Mouse (Mus musculus) kidney, adult 8-10 months (tissue): ENCODE measurements at regions not wholly inside any gene's neighbourhood (a gene's known extent, or its start where the extent isn't known, plus 50 kb on each side); places are given as distances from the start of the nearest gene placed in this dataset.

Experiments
- DNase-seq, 2 experiments: peaks; one replicate each; pipeline ENCODE4 v3.0.0; 2022

DNA sequence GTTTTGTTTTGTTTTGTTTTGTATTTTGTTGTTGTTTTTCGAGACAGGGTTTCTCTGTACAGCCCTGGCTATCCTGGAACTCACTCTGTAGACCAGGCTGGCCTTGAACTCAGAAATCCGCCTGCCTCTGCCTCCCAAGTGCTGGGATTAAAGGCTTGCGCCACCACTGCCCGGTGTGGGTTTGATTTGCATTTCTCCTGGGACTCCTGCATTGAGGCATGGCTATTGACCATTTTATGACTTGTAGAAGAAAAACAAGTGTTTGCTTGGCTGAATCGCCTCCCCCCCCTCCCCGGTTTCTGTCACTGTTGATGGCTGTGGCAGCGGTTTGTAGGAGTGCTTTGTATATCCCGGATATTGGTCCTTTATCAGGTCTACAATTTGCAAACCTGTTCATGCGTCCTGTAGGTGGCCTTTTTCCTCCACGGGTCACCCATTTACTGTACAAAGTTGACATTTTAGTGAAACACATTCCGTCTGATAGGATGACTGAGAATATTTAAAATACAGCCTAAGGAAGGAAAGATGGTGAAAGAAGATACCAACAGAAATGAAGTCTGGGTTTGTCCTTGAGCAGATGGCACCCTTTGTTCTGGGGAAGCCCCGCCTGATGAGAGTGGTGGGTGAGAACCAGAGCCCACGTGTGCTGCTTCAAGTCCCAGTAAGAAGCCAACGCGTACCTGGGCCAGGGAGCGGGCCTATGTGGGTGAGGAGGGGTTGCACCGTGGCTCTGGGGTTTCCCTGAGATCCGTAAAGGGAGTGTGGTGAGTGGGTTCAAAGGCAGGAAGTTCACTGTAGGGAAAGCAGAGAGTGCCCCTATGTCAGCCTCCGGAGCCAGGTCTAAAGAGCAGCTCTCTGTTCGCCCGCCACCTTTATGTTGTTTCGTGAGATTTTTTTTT, 52.6 kb upstream of the Smndc1 start:
- DNase-seq = no peak

DNA sequence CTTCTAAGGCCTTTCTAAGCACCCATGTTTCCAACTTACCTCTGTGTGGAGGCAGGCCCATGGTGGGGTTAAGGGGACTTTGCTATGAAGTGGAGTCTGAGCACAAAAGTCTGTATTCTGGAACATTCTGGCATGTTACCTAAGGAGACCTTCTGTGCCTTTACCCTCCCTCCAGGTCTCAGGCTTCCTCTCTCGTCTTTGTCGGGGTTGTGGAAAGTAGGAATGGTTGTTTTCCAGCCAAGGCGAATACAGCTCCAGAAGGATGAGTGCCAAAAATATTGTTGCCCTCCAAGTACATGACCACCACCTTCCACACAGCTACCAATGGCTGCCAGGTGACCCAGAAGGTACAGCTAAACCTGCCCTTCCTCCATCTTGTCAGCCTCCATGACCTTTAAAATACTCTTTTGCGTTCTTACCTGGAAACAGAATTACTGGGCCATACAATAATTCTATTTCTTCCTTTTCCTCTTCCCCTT, 51.8 kb upstream of the Smndc1 start:
- no peak for DNase-seq

DNA sequence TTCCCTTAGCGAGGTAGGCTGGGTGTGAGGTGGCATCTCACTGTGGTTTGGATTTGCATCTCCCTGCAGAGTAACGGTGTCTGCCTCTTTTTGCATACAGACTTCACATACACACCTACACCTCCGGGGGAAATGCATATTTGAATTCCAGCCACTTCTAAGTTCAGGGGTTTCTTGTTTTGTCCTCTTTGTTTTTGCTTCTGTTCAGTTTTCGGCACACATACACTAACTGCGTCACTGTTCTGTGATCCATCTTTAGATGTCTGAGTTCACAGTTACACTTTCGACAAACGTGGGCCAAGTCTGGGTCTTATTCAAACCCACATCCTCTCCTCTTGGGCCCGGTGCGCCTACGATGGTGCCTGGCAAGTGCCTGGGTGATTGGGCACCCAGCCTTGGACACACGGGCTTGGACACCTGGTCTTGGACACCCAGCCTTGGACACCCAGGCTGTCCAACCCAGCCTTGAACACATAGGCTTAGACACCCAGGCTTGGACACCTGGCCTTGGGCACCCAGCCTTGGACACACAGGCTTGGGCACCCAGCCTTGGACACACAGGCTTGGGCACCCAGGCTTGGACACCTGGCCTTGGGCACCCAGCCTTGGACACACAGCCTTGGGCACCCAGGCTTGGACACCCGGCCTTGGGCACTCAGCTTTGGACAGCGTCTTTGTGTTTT, 51.2 kb upstream of the Smndc1 start:
- no peak for DNase-seq

DNA sequence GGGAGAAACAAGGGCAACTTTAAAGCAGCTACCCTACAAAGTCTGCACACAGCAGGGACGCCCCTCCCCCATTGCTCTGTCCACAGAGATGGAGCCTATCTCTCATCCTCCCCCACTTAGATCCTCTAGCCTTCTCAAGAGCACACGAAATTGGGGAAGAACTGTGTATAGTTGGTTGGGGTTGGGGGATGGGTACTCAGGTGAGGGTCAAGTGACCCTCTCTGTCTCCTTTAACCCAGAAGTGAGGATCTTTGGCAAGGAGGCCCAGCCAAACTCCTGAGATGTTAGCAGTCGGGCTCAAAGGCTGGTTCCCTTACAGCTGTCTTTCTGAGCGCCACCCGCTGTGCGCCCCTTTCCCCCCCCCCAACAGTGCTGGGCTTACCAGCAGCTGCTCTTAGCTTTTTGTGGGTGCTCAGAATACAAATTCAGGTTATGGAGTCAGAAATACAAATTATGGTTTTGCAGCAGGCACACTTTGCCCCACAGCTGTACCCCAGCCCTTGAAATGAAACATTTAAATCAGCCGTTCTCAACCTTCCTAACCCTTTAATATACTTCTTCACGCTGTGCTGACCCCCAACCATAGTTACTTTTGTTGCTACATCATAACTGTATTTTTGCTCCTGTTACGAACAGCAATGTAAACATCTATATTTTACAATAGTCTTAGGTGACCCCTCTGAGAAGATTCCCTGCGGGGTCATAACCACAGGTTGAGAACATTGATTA, 50.1 kb upstream of the Smndc1 start:
- DNase-seq = no peak
